Mouse (Mus musculus) forebrain, embryonic 10.5 days (tissue): ENCODE measurements at regions not wholly inside any gene's neighbourhood (a gene's known extent, or its start where the extent isn't known, plus 50 kb on each side); places are given as distances from the start of the nearest gene placed in this dataset.
"Not testable (repeated sequence)": the region's sequence is repeated elsewhere in the genome, so short reads cannot be mapped to it uniquely, and the experiment has no call there.

Source experiments
- DNase-seq: peaks from one replicate; pipeline ENCODE4 v3.0.0-alpha.2; 2017; ENCODE audit warnings: low spot score; ENCODE audit errors: extremely low spot score
- H3K27ac ChIP-seq: fragments of 300-500 bp; sonication (generic); 2 replicates; pipeline ENCODE4 v1.5.1; 2016; ENCODE audit warnings: mild to moderate bottlenecking
- H3K27me3 ChIP-seq: fragments of 300-500 bp; sonication (generic); 2 replicates; pipeline ENCODE4 v1.6.1; 2016; ENCODE audit warnings: mild to moderate bottlenecking; ENCODE audit not compliant: poor library complexity, severe bottlenecking
- H3K36me3 ChIP-seq: fragments of 300-500 bp; sonication (generic); replicated peaks from 2 replicates; pipeline ENCODE4 v1.6.1; 2016; ENCODE audit warnings: mild to moderate bottlenecking, moderate library complexity
- H3K4me1 ChIP-seq: fragments of 300-500 bp; sonication (generic); 2 replicates; pipeline ENCODE4 v1.6.1; 2016
- H3K4me3 ChIP-seq: fragments of 300-500 bp; sonication (generic); 2 replicates; pipeline ENCODE4 v1.5.1; 2016; ENCODE audit warnings: mild to moderate bottlenecking, moderate library complexity
- H3K9me3 ChIP-seq: fragments of 300-500 bp; sonication (generic); 2 replicates; pipeline ENCODE4 v1.6.1; 2016; ENCODE audit warnings: mild to moderate bottlenecking, moderate library complexity
- WGBS: fragments of 180-500 bp; shearing (Covaris S2); methylation state at CpG from one replicate; pipeline ENCODE4 v1.1.7; 2016; 5-methylcytosine and 5-hydroxymethylcytosine counted together

- DNase-seq, H3K36me3 ChIP-seq, H3K4me3 ChIP-seq, H3K9me3 ChIP-seq, H3K4me1 ChIP-seq, H3K27me3 ChIP-seq, H3K27ac ChIP-seq: not testable (repeated sequence)
Measured at GRCm38 (mm10) chr7:111834356-111834755, 54.6 kb upstream of the Galnt18 start.

- DNase-seq = no peak
- no peaks in the 10 kb centered on the region for H3K4me1 ChIP-seq
- H3K36me3 ChIP-seq = no peaks in the 10 kb centered on the region
- no peaks in the 10 kb centered on the region for H3K27me3 ChIP-seq
- H3K27ac ChIP-seq = no peak overlapping the region
- no peak overlapping the region for H3K4me3 ChIP-seq
- no peaks in the 10 kb centered on the region for H3K9me3 ChIP-seq
- WGBS = 78% methylated on average over 1 of the region's 1 CpGs
Measured at GRCm38 (mm10) chr7:111829931-111830330, 50.2 kb upstream of the Galnt18 start.
